Mouse (Mus musculus) lung, embryonic 16.5 days (tissue): ENCODE data around the gene Ace. TPM values are rescaled to one million over a fixed set of nuclear protein-coding genes. Genes with fewer than 3 reads are reported as not detected.
A peak's percentile ranks its signal among the peaks of the same experiment; 100 is the strongest.
"Not testable (repeated sequence)": the region's sequence is repeated elsewhere in the genome, so short reads cannot be mapped to it uniquely, and the experiment has no call there.

Experiments
- ATAC-seq: fragments of 200-750 bp; cut with Nextera tagmentation; 2 replicates; pipeline ENCODE4 v1.8.0; 2017; ENCODE audit warnings: low read depth, mild to moderate bottlenecking, moderate library complexity
- H3K27ac ChIP-seq: fragments of 300-500 bp; sonication (generic); 2 replicates; pipeline ENCODE4 v1.5.1; 2014; ENCODE audit warnings: mild to moderate bottlenecking, control low read depth, low read length
- H3K27me3 ChIP-seq: fragments of 300-500 bp; sonication (generic); 2 replicates; pipeline ENCODE4 v1.6.1; 2014; ENCODE audit warnings: low read depth, low read length, mixed read lengths; ENCODE audit not compliant: control insufficient read depth, insufficient read depth
- H3K36me3 ChIP-seq: fragments of 300-500 bp; sonication (generic); 2 replicates; pipeline ENCODE4 v1.6.1; 2014; ENCODE audit warnings: low read length; ENCODE audit not compliant: control insufficient read depth, insufficient read depth
- H3K4me1 ChIP-seq: fragments of 300-500 bp; sonication (generic); replicated peaks from 2 replicates; pipeline ENCODE4 v1.6.1; 2014; ENCODE audit warnings: low read length, mixed read lengths; ENCODE audit not compliant: control insufficient read depth, insufficient read depth
- H3K4me2 ChIP-seq: fragments of 300-500 bp; sonication (generic); 2 replicates; pipeline ENCODE4 v1.6.1; 2014; ENCODE audit warnings: low read depth, low read length, control low read depth
- H3K4me3 ChIP-seq: fragments of 300-500 bp; sonication (generic); 2 replicates; pipeline ENCODE4 v1.5.1; 2014; ENCODE audit warnings: mild to moderate bottlenecking, low read length, control low read depth
- H3K9ac ChIP-seq: fragments of 300-500 bp; sonication (generic); 2 replicates; pipeline ENCODE4 v1.6.1; 2014; ENCODE audit warnings: low read length, control low read depth
- H3K9me3 ChIP-seq: fragments of 300-500 bp; sonication (generic); 2 replicates; pipeline ENCODE4 v1.6.1; 2016; ENCODE audit warnings: low read length; ENCODE audit not compliant: control insufficient read depth
- whole genome bisulfite sequencing: fragments of 180-500 bp; shearing (Covaris S2); extraction: QIAGEN DNeasy Blood & Tissue Kit; methylation state at CpG from one replicate; pipeline ENCODE4 v1.1.7; 2014; 5-methylcytosine and 5-hydroxymethylcytosine counted together
- polyA plus RNA-seq: library from polyadenylated mRNA; unstranded; fragments of >200 nt; fragmentation: Nextera tagmentation; extraction: Ambion mirVana; gene quantifications from 2 replicates; pipeline ENCODE4 v1.2.1, GENCODE M21; 2015

Ace gene
- polyA plus RNA-seq, 1 experiment from 2014 or later, result 16.2 TPM

- WGBS, result 30% methylated on average over 10 of the region's 11 CpGs
- H3K9ac ChIP-seq, result no peak overlapping the region
Measured at GRCm38 (mm10) chr11:106026465-106027151, 58.9 kb downstream of the Ace start.

DNA sequence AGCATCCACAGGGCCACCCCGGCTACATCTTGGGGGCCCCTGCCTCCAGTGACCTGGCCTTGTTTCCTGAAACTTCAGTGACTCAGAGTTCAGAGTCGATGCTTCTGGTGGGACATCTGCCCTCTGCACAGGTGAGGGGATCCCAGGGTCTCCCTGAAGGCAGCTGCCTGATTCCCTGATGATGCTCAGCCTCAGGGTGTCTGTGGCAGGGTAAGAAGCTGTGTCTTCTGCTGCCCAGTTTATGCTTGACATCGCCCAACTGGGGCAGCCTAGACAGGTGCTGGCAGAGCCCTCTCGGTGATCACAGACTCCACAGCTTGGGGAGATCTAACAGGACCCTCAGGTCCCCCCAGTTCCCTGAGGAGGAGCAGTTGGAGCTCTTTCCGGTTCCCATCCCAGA is 59.9 kb downstream of the Ace start:
- ATAC-seq, result no peak
- H3K27me3 ChIP-seq, result no peaks in the 10 kb centered on the region
- no peaks in the 10 kb centered on the region for H3K36me3 ChIP-seq
- no peak overlapping the region for H3K4me2 ChIP-seq
- no peak overlapping the region for H3K27ac ChIP-seq
- WGBS, result 80% methylated on average over 5 of the region's 5 CpGs
- no peak overlapping the region for H3K4me3 ChIP-seq
- H3K9me3 ChIP-seq, result no peaks in the 10 kb centered on the region
- no peaks in the 10 kb centered on the region for H3K4me1 ChIP-seq
- no peak overlapping the region for H3K9ac ChIP-seq

More at GRCm38 (mm10) chr11:106026465-106027151, 58.9 kb downstream of the Ace start:
- Histone ChIP-seq H3K9me3 (no peaks in the 10 kb centered on the region), H3K27ac (no peak overlapping the region), H3K36me3 (no peaks in the 10 kb centered on the region), H3K4me1 (no peaks in the 10 kb centered on the region), H3K27me3 (no peaks in the 10 kb centered on the region), H3K4me2 (no peak overlapping the region), H3K4me3 (no peak overlapping the region)
- ATAC-seq, result peak; percentile 59

DNA sequence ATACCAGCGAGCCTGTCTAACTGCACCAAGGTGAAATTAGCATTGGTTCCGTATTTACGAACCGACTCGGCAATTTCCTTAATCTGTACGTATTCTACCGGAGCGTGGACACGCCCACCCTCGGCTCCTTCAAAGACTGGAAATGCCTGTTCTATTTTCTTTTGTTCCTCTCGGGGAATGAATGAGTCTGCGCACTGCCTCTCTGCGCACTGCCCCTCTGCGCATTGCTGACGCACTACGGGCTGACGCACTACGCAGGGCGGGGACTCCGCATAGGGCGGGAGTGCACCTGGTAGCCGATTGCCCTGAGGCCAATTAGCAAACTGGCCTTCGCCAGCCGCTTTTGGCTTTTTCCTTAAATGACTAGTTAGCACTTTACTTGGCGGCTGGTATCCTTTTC is 64.3 kb downstream of the Ace start:
- Histone ChIP-seq H3K9ac (peak overlapping the region; percentile 49), H3K4me2 (peak overlapping the region; percentile 34; the same call in 1 of the 2 replicates), H3K4me3 (peak overlapping the region; percentile 45), H3K27ac (peak overlapping the region; percentile 57; the same call in 1 of the 2 replicates)
- H3K36me3 ChIP-seq, H3K9me3 ChIP-seq, ATAC-seq, H3K27me3 ChIP-seq, H3K4me1 ChIP-seq: not testable (repeated sequence)
- 28% methylated on average over 6 of the region's 25 CpGs for WGBS

DNA sequence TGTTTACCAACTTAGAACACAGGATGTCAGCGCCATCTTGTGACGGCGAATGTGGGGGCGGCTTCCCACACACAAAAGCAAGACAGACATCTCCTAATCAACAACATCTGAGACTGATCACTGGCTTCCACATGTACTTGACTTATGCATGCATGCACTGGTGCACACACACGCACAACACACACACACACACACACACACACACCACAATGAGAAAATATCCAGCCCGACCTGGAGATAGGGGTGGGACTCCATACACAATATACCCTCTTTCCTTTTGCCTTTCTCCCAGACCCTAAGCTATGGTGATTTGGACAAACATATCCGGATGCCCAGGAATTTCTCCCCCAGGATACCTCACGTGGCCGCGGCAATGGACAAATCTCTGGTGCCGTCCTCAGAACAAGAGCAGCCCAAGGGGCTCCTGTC is 65.8 kb downstream of the Ace start:
- Histone ChIP-seq H3K36me3 (no peaks in the 10 kb centered on the region), H3K9me3 (no peaks in the 10 kb centered on the region), H3K9ac (peak overlapping the region; percentile 42), H3K27me3 (no peaks in the 10 kb centered on the region), H3K4me1 (peaks cover 9% of the 10 kb centered on the region), H3K27ac (peak overlapping the region; percentile 38), H3K4me3 (no peak overlapping the region), H3K4me2 (peak overlapping the region; percentile 39)
- WGBS, result 31% methylated on average over 11 of the region's 11 CpGs
- no peak; the same call in 1 of the 2 replicates for ATAC-seq

- H3K27me3 ChIP-seq, result no peaks in the 10 kb centered on the region
- WGBS, result 75% methylated on average over 9 of the region's 9 CpGs
- no peaks in the 10 kb centered on the region for H3K36me3 ChIP-seq
- no peak overlapping the region for H3K4me2 ChIP-seq
- no peak overlapping the region for H3K4me3 ChIP-seq
- no peak overlapping the region for H3K27ac ChIP-seq
- ATAC-seq, result no peak
- peaks cover 12% of the 10 kb centered on the region for H3K4me1 ChIP-seq
- no peak overlapping the region for H3K9ac ChIP-seq
- H3K9me3 ChIP-seq, result no peaks in the 10 kb centered on the region
Measured at GRCm38 (mm10) chr11:106034986-106035385, 67.2 kb downstream of the Ace start.

- peak within 1 kb of the TSS; percentile 92 for H3K9ac ChIP-seq
- H3K36me3 ChIP-seq, result no peaks in the 10 kb centered on the region
- no peaks in the 10 kb centered on the region for H3K9me3 ChIP-seq
- H3K4me3 ChIP-seq, result peak within 1 kb of the TSS; percentile 88
- peak; percentile 99 for ATAC-seq
- H3K4me2 ChIP-seq, result peak within 1 kb of the TSS; percentile 98
- peak within 1 kb of the TSS; percentile 86 for H3K27ac ChIP-seq
- H3K4me1 ChIP-seq, result peaks cover 12% of the 10 kb centered on the region
- WGBS, result under 1% methylated on average over 66 of the region's 66 CpGs
- H3K27me3 ChIP-seq, result no peaks in the 10 kb centered on the region
Measured at GRCm38 (mm10) chr11:106036548-106037417, 69.0 kb downstream of the Ace start, which contains the start of gene Dcaf7. Dcaf7 (plus strand) TSS chr11:106036872.

- Histone ChIP-seq H3K27ac (peak overlapping the region; percentile 86), H3K4me3 (peak overlapping the region; percentile 88), H3K36me3 (no peaks in the 10 kb centered on the region), H3K4me1 (peaks cover 12% of the 10 kb centered on the region), H3K9ac (peak overlapping the region; percentile 92), H3K9me3 (no peaks in the 10 kb centered on the region), H3K27me3 (no peaks in the 10 kb centered on the region), H3K4me2 (peak overlapping the region; percentile 98)
- WGBS, result 0% methylated on average over 13 of the region's 13 CpGs
- ATAC-seq, result no peak; the same call in 1 of the 2 replicates
Measured at GRCm38 (mm10) chr11:106037418-106037751, 69.6 kb downstream of the Ace start.
